Mouse (Mus musculus): Measurements from ENCODE around the gene Vmn1r43. TPM values are rescaled to one million over a fixed set of nuclear protein-coding genes. Genes with fewer than 3 reads are reported as not detected.

Vmn1r43 gene
- polyA plus RNA-seq, 1 experiment: not detected

DNA sequence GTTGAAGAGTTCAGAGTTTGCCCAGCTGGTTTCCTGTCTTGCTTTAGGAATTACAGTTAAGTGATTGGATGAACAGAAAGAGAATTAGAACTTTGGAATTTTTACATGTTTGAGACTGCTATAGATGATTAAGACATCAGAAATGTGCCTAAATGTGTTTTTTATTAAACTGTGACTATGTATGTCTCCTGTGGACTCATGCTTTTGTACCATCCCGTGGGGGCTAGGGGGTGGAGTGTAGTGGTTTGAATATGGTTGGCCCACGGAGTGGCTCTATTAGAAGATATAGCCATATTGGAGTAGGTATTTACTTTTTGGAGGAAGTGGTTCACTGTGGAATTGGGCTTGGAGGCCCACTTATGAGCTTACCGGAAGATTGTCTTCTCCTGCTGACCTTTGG, 18.7 kb downstream of the Vmn1r43 start:
- WGBS: 65% methylated on average over 3 of the region's 3 CpGs
- TF ChIP-seq POLR2A (IDR thresholded peaks at IDR 0.05; ENCODE audit: borderline replicate concordance, control insufficient read depth, low read depth, low read length) (no peak), CTCF (IDR thresholded peaks at IDR 0.05; ENCODE audit: control insufficient read depth, insufficient read depth, low read length) (no peak)
- H3K27ac ChIP-seq (ENCODE audit: control insufficient read depth, insufficient read depth, low read depth, low read length, poor library complexity): no peak overlapping the region

More for the DNA sequence above, 18.7 kb downstream of the Vmn1r43 start:
- Histone ChIP-seq H3K4me1 (ENCODE audit: control insufficient read depth, insufficient read depth, low read length) (no peaks in the 10 kb centered on the region), H3K4me3 (replicated peaks; ENCODE audit: control insufficient read depth, low read depth, low read length) (no peak overlapping the region)

Other genes with a start within 250 kb of the Vmn1r43 start
- 1.00 and 1.1 TPM in 2 replicates for gene Txnrd3, start 232.4 kb downstream of the Vmn1r43 start, polyA plus RNA-seq (2011; ENCODE audit: insufficient read depth, insufficient read length, low replicate concordance, missing spikeins)
- not detected in 2 replicates for gene Vmn1r40, start 168.9 kb downstream of the Vmn1r43 start, polyA plus RNA-seq (2011; ENCODE audit: insufficient read depth, insufficient read length, low replicate concordance, missing spikeins)
- gene Vmn1r41, start 135.6 kb downstream of the Vmn1r43 start, polyA plus RNA-seq (2011; ENCODE audit: insufficient read depth, insufficient read length, low replicate concordance, missing spikeins): not detected in 2 replicates
- not detected in 2 replicates for gene Vmn1r42, start within 50 bp of the Vmn1r43 start, polyA plus RNA-seq (2011; ENCODE audit: insufficient read depth, insufficient read length, low replicate concordance, missing spikeins)
- not detected in 2 replicates for gene Vmn1r44, start 7.2 kb upstream of the Vmn1r43 start, polyA plus RNA-seq (2011; ENCODE audit: insufficient read depth, insufficient read length, low replicate concordance, missing spikeins)
- gene Vmn1r45, start 64.2 kb upstream of the Vmn1r43 start, polyA plus RNA-seq (2011; ENCODE audit: insufficient read depth, insufficient read length, low replicate concordance, missing spikeins): not detected in 2 replicates
- not detected in 2 replicates for gene Vmn1r46, start 92.9 kb upstream of the Vmn1r43 start, polyA plus RNA-seq (2011; ENCODE audit: insufficient read depth, insufficient read length, low replicate concordance, missing spikeins)
- gene Vmn1r47, start 139.7 kb upstream of the Vmn1r43 start, polyA plus RNA-seq (2011; ENCODE audit: insufficient read depth, insufficient read length, low replicate concordance, missing spikeins): not detected in 2 replicates
- not detected in 2 replicates for gene Vmn1r48, start 160.4 kb upstream of the Vmn1r43 start, polyA plus RNA-seq (2011; ENCODE audit: insufficient read depth, insufficient read length, low replicate concordance, missing spikeins)
- not detected in 2 replicates for gene Vmn1r49, start 202.1 kb upstream of the Vmn1r43 start, polyA plus RNA-seq (2011; ENCODE audit: insufficient read depth, insufficient read length, low replicate concordance, missing spikeins)
- not detected in 2 replicates for gene Vmn1r50, start 225.0 kb upstream of the Vmn1r43 start, polyA plus RNA-seq (2011; ENCODE audit: insufficient read depth, insufficient read length, low replicate concordance, missing spikeins)
- not detected in 2 replicates for gene Vmn1r51, start 246.2 kb upstream of the Vmn1r43 start, polyA plus RNA-seq (2011; ENCODE audit: insufficient read depth, insufficient read length, low replicate concordance, missing spikeins)